Mouse (Mus musculus): ENCODE data around the gene Hivep3.

DNA sequence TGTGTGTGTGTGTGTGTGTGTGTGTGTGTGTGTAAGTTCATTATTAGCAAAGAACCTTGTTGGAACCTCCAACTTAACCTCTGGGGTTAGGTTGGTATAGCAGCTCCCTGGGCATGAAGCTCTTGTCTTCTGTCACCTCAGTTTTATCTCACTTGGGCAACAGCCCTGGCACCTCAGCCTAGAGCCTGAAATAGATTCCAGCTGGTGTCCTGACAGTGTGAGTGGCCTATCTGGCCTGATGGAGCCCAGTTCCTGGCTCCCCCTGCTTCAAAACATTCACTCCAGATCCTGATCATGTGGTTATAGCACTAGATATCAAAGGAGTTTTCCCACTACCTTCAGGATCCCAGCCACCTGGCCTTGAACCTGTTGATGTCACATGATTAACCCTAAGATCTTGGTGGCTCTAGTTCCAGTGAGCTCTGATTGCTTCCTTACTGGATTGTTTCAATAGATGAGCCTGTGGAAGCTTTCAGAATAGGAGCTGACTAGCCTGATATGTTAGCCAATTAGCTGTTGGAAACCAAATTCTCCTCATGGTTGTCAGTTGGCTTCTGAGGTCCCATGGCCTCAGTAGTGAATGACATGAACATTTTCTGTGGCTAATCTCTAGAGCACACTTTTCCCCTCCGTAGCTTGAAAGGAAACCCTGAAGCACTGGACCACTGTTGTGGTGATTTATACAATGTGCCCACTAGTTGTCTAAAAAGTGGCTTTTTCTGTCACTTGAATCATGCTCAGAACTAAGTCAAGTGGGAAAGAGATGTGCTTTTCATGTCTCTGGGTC is 358.6 kb downstream of the Hivep3 start:
- TF ChIP-seq CTCF (IDR thresholded peaks at IDR 0.05; ENCODE audit: borderline replicate concordance, extremely low read depth, insufficient read depth, insufficient read length) (no peak), POLR2A (IDR thresholded peaks at IDR 0.05; ENCODE audit: borderline replicate concordance, extremely low read depth, insufficient read depth, insufficient read length, poor library complexity, severe bottlenecking) (no peak)
